Mouse (Mus musculus) C2C12 (cell line): ENCODE data around the gene Limd1. TPM values are rescaled to one million over a fixed set of nuclear protein-coding genes. Genes with fewer than 3 reads are reported as not detected.
"Not testable (repeated sequence)": the region's sequence is repeated elsewhere in the genome, so short reads cannot be mapped to it uniquely, and the experiment has no call there.

ENCODE experiments used
- H3K27me3 ChIP-seq: one replicate; pipeline ENCODE4 v1.6.1; 2011; ENCODE audit not compliant: control insufficient read depth, insufficient read depth, insufficient read length
- H3K36me3 ChIP-seq: one replicate; pipeline ENCODE4 v1.6.1; 2011; ENCODE audit not compliant: control insufficient read depth, insufficient read depth
- H3K4me3 ChIP-seq: one replicate; pipeline ENCODE4 v1.5.1; 2011; ENCODE audit warnings: mild to moderate bottlenecking, control low read depth; ENCODE audit not compliant: poor library complexity, insufficient read depth, severe bottlenecking
- H3K79me2 ChIP-seq: one replicate; pipeline ENCODE4 v1.6.1; 2011; ENCODE audit not compliant: control insufficient read depth, insufficient read depth
- H3K79me3 ChIP-seq: one replicate; pipeline ENCODE4 v1.6.1; 2011; ENCODE audit warnings: low read depth, control low read depth
- H3ac ChIP-seq: one replicate; pipeline ENCODE3; 2011; ENCODE audit warnings: low read depth; ENCODE audit not compliant: control insufficient read depth, insufficient read length
- CEBPB ChIP-seq: IDR thresholded peaks from one replicate; pipeline ENCODE4 v1.6.1; 2011; ENCODE audit warnings: low read depth, mild to moderate bottlenecking, control low read depth, moderate library complexity
- CTCF ChIP-seq: IDR thresholded peaks from one replicate; pipeline ENCODE4 v1.5.1; 2011; ENCODE audit not compliant: control insufficient read depth, insufficient read depth, insufficient read length
- FOSL1 ChIP-seq: IDR thresholded peaks from one replicate; pipeline ENCODE4 v1.8.0; 2011; ENCODE audit warnings: mild to moderate bottlenecking, low read length; ENCODE audit not compliant: poor library complexity, insufficient read depth, severe bottlenecking
- MAX ChIP-seq: IDR thresholded peaks from one replicate; pipeline ENCODE4 v1.6.1; 2011; ENCODE audit warnings: mild to moderate bottlenecking, control low read depth
- MYOD1 ChIP-seq: IDR thresholded peaks from one replicate; pipeline ENCODE4 v1.6.1; 2011; ENCODE audit warnings: low read depth; ENCODE audit not compliant: control insufficient read depth, insufficient read length
- MYOG ChIP-seq: IDR thresholded peaks from one replicate; pipeline ENCODE4 v1.6.1; 2011; ENCODE audit not compliant: control insufficient read depth, insufficient read length; ENCODE audit errors: extremely low read depth
- USF1 ChIP-seq: IDR thresholded peaks from one replicate; pipeline ENCODE4 v1.6.1; 2011; ENCODE audit warnings: low read depth, mild to moderate bottlenecking, control low read depth, moderate library complexity
- long read RNA-seq, 2 experiments: library from polyadenylated mRNA; unstranded; transcript quantifications; one replicate each; pipeline ENCODE4 v2.0.0; 2019 to 2020
- polyA plus RNA-seq: library from polyadenylated mRNA; unstranded; fragments of >200 nt; fragmentation: generic; extraction: Trizol; gene quantifications from one replicate; pipeline ENCODE4 v1.2.1, GENCODE M21; 2012; ENCODE audit warnings: missing spikeins

Limd1 gene
- polyA plus RNA-seq: 20.0 TPM
- long read RNA-seq, experiment 1, full-length matches to known transcripts: 9 of 18 reads
- long read RNA-seq, experiment 1, partial matches to known transcripts: 0 of 18 reads
- long read RNA-seq, experiment 1, other reads (novel, unspliced or antisense): 9 of 18 reads
- long read RNA-seq, experiment 2, full-length matches to known transcripts: 366 of 409 reads
- long read RNA-seq, experiment 2, partial matches to known transcripts: 3 of 409 reads
- long read RNA-seq, experiment 2, other reads (novel, unspliced or antisense): 40 of 409 reads

DNA sequence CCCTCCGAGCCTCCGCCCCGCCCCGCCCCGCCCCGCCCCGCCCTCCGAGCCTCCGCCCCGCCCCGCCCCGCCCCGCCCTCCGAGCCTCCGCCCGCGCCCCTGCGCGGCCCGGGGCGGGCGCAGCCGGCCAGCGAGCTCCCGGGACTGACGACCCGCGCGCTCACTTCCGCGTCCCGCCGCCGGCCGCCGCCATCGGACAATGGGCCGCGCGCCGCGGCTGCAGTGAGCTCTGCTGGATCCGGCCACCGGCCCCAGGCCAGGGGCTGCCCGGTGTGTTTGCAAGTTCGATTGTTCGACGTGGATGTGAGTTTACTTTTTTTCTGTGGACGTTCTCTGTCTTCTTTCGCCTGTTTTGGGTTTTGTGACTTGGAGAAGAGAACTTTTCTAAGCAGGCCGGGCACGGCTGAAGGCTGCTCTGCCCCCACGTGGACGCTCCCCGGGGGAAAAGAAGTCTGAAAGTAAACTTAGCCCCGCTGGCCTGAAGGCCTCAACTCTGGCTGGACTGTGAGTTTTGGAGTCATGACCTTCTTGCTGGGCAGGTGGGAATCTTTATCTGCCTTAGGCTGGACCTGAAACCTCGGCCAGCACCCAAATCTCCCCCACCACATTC is at the start of gene Limd1:
TSS of gene Limd1 (plus strand) at position 121 of the 610 bp plus-strand sequence.
- no peak for TF ChIP-seq CTCF
- no peak for TF ChIP-seq MAX
- TF ChIP-seq MYOD1: no peak
- TF ChIP-seq MYOG: no peak
- no peak for TF ChIP-seq CEBPB
- TF ChIP-seq USF1: peak; percentile 24
- TF ChIP-seq FOSL1: no peak
- Histone ChIP-seq H3K27me3 (no peaks in the 10 kb centered on the region), H3K79me2 (peaks cover 52% of the 10 kb centered on the region), H3K4me3 (peak within 1 kb of the TSS; percentile 57), H3ac (peak within 1 kb of the TSS; percentile 69), H3K79me3 (peaks cover 50% of the 10 kb centered on the region), H3K36me3 (peaks cover 26% of the 10 kb centered on the region)

DNA sequence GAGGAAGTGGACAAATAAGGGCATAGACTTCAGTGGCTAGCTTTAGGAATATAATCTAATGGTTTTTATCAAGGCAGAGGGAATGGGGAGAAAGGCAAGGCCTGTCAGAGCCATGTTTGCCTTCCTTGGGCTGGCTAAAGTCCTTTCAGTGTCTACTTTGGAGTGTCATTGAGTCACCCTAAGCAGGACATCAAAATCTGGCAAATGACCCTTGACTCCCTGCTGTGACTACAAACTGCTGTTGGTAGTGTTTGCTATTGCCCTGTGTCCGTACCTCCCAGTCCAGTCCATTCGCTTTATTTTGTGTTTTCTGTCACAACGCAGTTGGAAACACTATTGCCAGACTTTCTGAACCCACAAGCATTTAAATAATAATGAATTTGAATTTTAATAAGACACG is 48.6 kb upstream of the Limd1 start:
- Histone ChIP-seq H3ac (no peak overlapping the region), H3K36me3 (peaks cover 6% of the 10 kb centered on the region), H3K79me2 (no peaks in the 10 kb centered on the region), H3K79me3 (no peaks in the 10 kb centered on the region), H3K4me3 (no peak overlapping the region), H3K27me3 (no peaks in the 10 kb centered on the region)
- TF ChIP-seq MYOD1 (no peak), USF1 (no peak), MAX (no peak), CEBPB (no peak), MYOG (no peak), FOSL1 (no peak), CTCF (no peak)

DNA sequence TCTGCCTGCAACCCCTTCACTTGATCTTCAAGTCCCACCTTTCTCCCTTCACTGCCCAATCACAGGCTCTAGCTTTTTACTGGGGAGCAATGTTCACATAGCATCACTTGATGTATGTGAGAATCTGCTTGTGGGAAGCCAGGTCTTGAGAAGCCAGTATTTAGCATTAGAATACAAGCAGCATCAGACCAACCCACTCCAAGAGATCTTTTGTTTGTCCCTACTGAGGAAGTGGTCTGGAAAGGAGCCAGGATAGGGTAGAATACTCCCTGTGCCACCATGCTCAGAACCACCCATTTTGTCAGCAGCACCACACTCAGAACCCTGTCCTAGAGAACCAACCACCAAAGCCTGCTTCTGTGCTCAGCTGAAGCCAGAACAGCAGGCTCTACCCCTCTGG is 47.5 kb upstream of the Limd1 start:
- no peak overlapping the region for H3K4me3 ChIP-seq
- TF ChIP-seq MAX (no peak), CEBPB (no peak), USF1 (no peak), FOSL1 (no peak), MYOG (no peak), CTCF (no peak)
- no peaks in the 10 kb centered on the region for H3K27me3 ChIP-seq
- H3K79me3 ChIP-seq: no peaks in the 10 kb centered on the region
- no peaks in the 10 kb centered on the region for H3K79me2 ChIP-seq
- H3ac ChIP-seq: no peak overlapping the region
- peaks cover 6% of the 10 kb centered on the region for H3K36me3 ChIP-seq

DNA sequence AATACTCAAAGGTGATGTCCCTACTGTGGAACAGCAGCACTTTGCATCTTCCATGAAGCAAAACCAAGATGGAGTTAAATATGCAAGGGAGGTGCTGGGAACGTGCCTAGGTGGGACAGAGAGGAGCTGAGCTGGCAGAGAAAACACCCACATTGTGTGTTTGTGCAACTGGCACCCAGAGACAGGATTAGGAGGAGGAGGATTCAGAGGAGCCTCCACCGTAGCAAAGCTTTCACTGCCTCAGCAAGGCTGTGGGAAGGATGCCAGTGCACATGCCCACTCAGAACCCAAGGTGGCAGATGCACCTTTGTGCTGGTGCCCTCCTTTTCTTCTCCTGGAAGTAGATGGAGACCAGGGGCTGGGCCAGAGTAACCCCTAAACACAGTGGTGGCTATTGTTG is 40.3 kb upstream of the Limd1 start:
- Histone ChIP-seq H3K4me3 (no peak overlapping the region), H3K27me3 (no peaks in the 10 kb centered on the region), H3K36me3 (no peaks in the 10 kb centered on the region), H3K79me2 (no peaks in the 10 kb centered on the region), H3ac (no peak overlapping the region), H3K79me3 (no peaks in the 10 kb centered on the region)
- TF ChIP-seq USF1 (no peak), FOSL1 (no peak), CEBPB (no peak), MYOG (no peak), MYOD1 (no peak), CTCF (no peak), MAX (no peak)

DNA sequence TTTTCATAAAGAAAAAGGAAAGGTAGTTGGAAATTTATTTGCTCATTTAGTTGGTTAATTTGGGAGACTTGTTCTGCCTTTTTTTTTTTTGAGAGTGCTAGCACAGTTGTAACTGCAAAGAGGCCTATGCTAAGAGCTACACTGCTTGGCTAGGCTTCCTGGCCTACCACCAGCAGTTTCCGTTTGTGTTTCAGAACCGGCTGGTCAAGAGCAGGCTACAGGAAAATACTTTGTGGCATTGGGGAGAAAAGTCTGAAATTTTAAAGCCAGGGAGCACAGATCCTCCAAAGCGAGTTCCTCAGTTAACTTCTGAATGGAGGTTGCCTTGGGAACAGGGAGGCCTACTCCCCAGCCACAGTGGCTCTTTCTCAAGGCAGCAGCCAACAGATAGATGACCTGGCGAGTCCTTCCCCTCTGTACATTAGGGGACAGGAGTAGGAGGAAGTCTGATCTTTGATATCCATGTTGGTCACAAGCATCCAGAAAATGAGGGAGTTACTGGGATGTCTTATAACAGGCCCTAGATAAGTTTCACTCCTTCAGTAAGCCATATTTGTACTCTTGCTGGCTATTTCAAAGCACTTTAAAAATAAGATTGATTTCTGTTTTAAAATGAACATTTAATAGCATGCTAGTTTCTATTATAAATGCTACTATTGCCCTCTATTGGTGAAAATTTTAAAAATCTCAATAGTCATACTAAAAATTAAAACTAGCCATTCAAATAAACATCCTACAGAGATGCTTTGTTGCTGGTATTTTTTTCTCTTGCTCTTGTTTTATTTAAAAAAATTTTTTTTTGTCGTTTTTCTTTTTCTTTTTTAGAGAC is 38.1 kb upstream of the Limd1 start:
- Histone ChIP-seq H3ac (no peak overlapping the region), H3K4me3 (no peak overlapping the region), H3K79me3 (no peaks in the 10 kb centered on the region), H3K36me3 (no peaks in the 10 kb centered on the region), H3K27me3 (no peaks in the 10 kb centered on the region), H3K79me2 (no peaks in the 10 kb centered on the region)
- TF ChIP-seq FOSL1: no peak
- no peak for TF ChIP-seq CTCF
- no peak for TF ChIP-seq MYOG
- no peak for TF ChIP-seq CEBPB
- TF ChIP-seq USF1: no peak
- no peak for TF ChIP-seq MAX
- TF ChIP-seq MYOD1: no peak

GRCm38 (mm10) chr9:123447101-123447500 is 31.4 kb upstream of the Limd1 start:
- H3K79me2 ChIP-seq, H3K27me3 ChIP-seq, H3K36me3 ChIP-seq, H3K79me3 ChIP-seq, H3ac ChIP-seq, H3K4me3 ChIP-seq: not testable (repeated sequence)
